Mouse (Mus musculus): ENCODE measurements at regions not wholly inside any gene's neighbourhood (a gene's known extent, or its start where the extent isn't known, plus 50 kb on each side); places are given as distances from the start of the nearest gene placed in this dataset.
"Not testable (repeated sequence)": the region's sequence is repeated elsewhere in the genome, so short reads cannot be mapped to it uniquely, and the experiment has no call there.

GRCm38 (mm10) chr17:16571403-16571802 lies 492.5 kb upstream of the Zfp960 start:
- ATAC-seq: no peak

GRCm38 (mm10) chr17:16588791-16589190 lies 475.1 kb upstream of the Zfp960 start:
- ATAC-seq: no peak

DNA sequence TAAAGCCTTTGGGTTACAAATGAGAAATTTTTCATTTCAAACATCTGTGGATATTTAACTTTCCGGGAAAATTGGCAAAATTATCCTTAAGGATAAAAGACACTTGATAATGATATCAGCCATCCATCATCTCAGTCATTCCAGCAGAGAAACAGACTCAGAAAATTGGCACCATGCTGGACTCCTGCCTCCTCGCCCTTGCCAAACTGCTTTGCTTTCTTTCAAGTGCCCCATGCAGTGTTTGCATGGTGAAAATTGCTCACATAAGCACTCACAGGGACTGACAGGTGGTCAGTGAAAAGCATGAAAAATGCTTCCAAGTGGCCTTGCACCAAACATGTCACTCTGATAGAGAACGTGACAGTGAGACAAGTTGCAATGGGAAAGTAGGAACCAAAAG lies 464.2 kb upstream of the Zfp960 start:
- ATAC-seq: no peak

GRCm38 (mm10) chr17:16612405-16612979 lies 451.4 kb upstream of the Zfp960 start:
- no peak for ATAC-seq

DNA sequence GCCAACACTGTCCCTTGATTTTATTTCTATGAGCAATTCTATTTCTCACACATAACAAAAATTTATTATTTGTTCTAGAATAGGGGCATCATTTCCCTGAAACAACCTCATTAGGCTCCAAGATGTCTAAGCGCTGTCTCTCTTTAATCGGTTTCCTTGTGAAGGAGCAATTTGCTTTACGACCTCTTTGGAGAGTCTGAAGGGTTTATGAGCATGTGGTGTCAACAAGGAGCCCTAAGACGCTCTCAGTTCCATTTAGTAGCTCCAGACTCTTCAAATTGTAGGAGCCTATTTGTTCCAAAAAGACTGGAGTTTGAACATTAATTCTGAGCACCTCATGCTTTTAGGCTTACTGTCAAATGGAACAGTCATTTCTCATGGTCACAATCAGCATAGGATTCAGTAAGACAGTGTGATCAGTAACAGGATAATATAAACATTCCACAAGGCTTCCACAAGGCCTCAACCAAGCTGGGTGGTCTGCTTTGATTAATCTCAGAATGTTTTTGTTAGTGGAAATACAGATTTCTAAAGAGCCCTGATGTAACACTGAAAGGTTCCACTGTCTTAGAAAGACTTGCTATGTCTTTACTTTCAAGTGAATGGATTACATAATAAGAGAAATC lies 441.9 kb upstream of the Zfp960 start:
- no peak for ATAC-seq

DNA sequence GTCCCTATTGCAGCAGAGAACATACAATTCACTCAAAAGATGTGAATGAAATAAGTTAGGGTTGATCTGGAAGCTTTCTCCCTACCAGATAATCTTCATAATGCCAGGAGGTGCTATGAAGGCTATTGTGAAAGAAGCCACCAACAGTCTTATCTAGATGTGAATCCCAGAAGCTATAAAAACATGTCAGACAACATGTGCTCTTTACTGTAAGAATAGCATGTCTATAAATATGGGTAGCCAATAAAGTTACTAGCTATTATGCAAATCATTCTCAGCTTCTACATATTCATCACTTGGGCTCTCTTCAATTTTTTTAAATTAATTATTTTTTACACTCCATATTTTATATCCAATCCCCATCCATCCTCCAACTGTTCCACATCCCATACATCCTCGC lies 434.1 kb upstream of the Zfp960 start:
- no peak for ATAC-seq

DNA sequence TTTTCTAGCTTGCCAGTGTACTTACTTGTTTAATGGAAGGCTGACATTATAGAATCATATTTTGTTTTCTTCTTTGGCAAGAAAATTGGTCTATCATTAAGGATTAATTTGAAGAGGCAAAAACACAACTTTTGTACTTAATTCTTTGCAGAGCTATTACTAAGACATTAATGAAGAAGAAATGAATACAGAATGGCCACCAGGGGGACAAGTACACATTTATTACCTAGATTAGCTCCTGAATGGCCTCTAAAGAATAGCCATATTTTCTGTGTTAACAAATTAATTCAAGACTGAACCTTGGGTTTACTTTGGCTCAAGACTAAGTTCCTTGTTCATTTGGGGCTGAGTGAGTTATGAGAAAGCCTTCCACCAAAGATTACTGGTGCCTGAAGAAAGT lies 430.5 kb upstream of the Zfp960 start:
- no peak for ATAC-seq

GRCm38 (mm10) chr17:16637463-16637862 lies 426.4 kb upstream of the Zfp960 start:
- no peak for ATAC-seq

- ATAC-seq: no peak
These were observed 416.0 kb upstream of the Zfp960 start for GRCm38 (mm10) chr17:16647942-16648341.

DNA sequence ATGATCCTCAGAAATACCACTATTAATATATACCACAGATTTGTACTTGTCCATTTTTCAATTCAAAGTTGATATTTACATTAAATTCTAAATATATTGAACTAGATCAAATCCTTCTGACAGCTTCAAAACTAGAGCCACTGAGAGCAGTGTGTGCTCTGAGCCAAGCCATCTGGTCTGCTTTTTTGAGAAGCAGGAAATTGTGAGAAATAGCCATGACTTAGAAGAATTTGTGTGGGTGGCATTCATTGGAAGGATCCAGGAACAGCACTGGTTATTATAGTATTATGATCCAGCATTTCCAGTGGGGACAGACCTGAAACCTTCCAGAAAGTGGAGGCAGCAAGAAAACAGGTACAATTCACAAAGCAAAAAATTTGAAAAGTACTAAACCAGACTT lies 398.7 kb upstream of the Zfp960 start:
- ATAC-seq: no peak

DNA sequence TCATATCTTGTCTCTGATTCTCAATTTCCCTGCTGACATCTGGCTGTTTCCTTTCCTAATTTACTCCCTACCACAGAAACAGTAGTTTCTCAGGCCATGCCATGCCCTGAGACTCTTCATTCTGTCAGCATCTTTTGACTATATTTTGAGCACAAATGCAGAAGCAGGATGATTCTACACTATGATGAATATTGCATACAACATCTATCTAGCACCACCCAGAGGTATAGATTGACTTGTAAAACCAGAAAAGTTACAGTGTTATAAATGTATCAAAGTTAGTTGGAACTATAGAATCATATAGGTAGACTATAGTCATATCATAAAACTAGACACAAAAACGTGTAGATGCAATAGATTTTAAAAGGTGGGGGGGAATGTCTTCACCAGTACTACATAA lies 396.3 kb upstream of the Zfp960 start:
- ATAC-seq: no peak

- no peak for ATAC-seq
These were observed 359.7 kb upstream of the Zfp960 start for GRCm38 (mm10) chr17:16704199-16704598.

GRCm38 (mm10) chr17:16705890-16706289 lies 358.0 kb upstream of the Zfp960 start:
- ATAC-seq: no peak

DNA sequence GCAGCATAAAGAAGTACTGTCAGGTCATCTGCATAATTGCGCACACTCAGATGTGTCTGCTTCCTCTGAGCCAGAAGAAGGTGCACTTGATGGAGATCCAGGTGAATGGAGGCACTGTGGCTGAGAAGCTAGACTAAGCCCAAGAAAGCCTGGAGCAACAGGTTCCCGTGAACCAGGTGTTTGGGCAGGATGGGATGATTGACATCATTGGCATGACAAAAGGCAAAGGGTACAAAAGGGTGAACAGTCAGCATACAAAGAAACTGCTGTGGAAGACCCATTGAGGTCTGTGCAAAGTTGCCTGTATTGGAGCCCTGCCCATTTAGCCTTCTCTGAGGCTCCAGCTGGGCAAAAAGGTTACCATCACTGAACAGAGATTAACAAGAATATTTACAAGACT lies 337.0 kb upstream of the Zfp960 start:
- no peak for ATAC-seq

DNA sequence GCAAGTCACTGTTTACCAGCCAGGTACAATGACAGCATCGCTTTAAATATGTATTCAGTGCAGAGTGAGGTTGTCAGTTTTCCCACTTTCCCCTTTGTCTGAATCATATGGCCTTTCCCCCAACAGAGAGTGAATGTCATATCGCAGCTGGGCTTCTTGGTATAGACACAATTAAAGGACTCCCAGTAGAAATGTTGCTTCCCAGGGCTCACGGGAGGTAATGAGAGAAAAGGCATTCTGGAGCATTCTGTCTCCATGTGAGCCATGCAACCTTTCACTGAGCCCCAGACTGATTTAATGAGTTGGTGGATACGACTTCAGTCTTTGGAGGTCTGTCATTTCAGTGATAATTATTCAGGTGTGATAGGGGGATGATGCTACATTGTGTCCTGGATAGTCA lies 310.8 kb upstream of the Zfp960 start:
- no peak for ATAC-seq

- not testable (repeated sequence) for ATAC-seq
These were observed 293.3 kb upstream of the Zfp960 start for GRCm38 (mm10) chr17:16770587-16770986.

DNA sequence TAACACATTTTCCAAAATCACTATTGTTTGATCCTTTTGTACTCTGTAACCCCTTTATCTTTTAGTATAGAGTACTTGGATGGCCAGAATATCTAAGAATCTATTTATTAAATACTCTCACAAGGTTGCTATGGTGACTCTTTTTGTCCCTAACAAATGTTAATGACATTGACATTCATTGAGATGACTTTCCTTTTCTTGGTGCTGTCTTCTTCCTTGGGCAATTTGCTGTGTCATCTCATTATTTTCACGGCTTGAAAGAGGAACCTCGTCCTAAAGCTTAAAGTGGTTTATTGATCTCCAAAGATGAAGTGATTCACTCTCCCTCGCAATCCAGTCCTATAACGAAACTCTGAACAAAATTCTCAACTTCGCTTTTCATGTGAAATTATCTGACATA lies 265.6 kb upstream of the Zfp960 start:
- ATAC-seq: no peak

DNA sequence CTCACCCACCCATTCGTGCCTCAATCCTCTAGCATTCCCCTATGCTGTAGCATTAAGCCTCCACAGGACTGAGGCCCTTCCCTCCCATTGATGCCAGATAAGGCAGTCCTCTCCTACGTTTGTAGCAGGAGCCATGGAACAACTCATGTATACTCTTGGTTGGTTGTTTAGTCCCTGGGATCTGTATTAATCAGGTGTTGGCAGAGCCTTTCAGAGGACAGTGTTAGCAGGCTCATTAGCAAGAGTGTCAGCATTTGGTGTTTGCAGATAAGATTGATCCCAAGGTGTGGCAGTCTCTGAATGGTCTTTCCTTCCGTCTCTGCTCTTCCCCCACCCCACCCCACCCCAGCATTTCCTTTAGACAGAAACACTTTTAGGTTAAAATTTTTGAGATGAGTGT lies 258.9 kb upstream of the Zfp960 start:
- ATAC-seq: no peak

DNA sequence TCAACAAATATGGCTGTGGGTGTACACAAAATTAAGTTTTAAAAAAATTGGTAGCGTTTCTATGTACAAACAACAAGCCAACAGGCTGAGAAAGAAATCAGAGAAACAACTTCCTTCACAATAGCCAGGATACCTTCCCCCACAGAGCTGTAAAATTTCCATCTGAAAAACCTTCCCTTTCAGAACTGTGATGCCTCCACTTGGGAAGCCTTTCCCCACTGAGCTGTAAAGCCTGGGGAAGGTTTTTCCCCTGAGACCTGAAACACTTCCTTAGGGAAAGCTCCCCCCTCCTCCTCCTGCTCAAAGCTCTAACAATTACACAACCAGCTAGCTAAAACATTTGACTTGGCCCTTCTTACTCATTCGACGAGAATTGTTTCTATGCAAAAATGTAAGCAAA lies 245.5 kb upstream of the Zfp960 start:
- no peak for ATAC-seq

GRCm38 (mm10) chr17:16821716-16822115 lies 242.2 kb upstream of the Zfp960 start:
- no peak for ATAC-seq

DNA sequence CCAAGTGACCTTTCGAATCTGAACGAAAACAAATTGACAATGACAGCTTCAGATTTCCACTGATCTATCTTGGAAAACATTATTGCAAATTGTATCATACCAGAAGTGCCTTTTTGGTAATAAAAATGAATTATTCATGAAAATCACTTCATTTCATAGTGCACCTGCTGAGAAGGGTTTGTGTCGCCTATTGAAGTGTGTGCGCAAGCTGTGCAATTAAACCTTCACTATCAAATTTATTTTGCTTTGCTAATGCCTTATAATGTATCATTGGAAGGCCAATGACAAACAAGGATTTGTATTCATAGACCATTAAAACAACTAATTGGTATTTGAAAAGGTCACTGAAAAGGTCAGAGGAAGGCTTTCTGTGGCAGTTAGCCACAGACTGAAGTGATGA lies 224.8 kb upstream of the Zfp960 start:
- ATAC-seq: no peak

GRCm38 (mm10) chr17:16860771-16861170 lies 203.1 kb upstream of the Zfp960 start:
- ATAC-seq: no peak

DNA sequence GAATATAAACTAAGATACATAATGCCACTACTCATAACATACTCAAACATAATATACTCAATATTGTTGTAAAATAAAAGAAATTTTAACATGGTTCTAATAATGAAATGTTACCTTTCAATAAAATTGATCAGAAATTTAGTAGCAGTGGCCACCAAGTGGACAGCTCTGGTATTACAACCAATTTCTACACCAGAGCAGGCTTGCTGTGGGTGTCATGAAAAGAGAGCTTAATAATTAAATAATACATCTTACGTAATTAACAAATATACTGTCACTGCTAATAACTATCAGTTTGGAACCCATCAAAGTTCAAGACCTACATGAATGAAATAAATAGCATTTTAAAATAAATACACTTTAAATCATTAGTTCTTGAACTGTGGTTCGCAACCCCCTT lies 163.1 kb upstream of the Zfp960 start:
- no peak for ATAC-seq

GRCm38 (mm10) chr17:16918191-16918590 lies 145.7 kb upstream of the Zfp960 start:
- ATAC-seq: no peak

DNA sequence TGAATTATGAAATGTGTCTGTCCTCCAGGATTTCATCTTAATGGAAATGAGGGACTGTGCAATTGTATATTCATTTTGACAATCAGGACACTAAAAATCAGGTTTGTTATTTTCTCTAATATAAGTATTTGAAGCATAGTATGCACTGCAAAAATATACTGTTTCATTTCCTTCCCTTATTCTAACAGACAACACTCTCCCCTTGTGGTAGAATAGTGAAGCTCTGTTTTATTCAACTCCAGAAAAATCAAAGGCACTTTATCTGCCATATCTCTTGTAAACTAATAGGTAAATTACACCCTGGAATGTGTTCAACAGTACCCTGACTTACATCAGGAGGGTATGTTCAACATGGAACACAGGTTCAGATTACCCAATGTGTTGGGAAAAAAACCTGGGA lies 137.7 kb upstream of the Zfp960 start:
- ATAC-seq: no peak
